Mouse (Mus musculus): ENCODE measurements at regions not wholly inside any gene's neighbourhood (a gene's known extent, or its start where the extent isn't known, plus 50 kb on each side); places are given as distances from the start of the nearest gene placed in this dataset.

- Histone ChIP-seq H3K36me3 (no peaks in the 10 kb centered on the region), H3K27me3 (no peaks in the 10 kb centered on the region), H3K9me3 (replicated peaks) (no peaks in the 10 kb centered on the region), H3K9ac (no peak overlapping the region), H3K27ac (no peak overlapping the region), H3K4me1 (no peaks in the 10 kb centered on the region), H3K4me2 (no peak overlapping the region), H3K4me3 (replicated peaks) (no peak overlapping the region)
- ATAC-seq (replicated peaks; ENCODE audit: low FRiP score) = no peak; the same call in 1 of the 2 replicates
- 41% methylated on average over 3 of the region's 3 CpGs for WGBS
Measured at GRCm38 (mm10) chr10:106113083-106113482, 271.9 kb upstream of the Mettl25 start.

GRCm38 (mm10) chr10:106114743-106115486 lies 273.7 kb upstream of the Mettl25 start:
- 43% methylated on average over 6 of the region's 6 CpGs for WGBS
- H3K4me2 ChIP-seq = no peak overlapping the region
- H3K4me1 ChIP-seq = no peaks in the 10 kb centered on the region
- no peak overlapping the region for H3K9ac ChIP-seq
- H3K36me3 ChIP-seq = no peaks in the 10 kb centered on the region
- no peak overlapping the region for H3K27ac ChIP-seq
- no peaks in the 10 kb centered on the region for H3K27me3 ChIP-seq
- no peak overlapping the region for H3K4me3 ChIP-seq (replicated peaks)
- ATAC-seq (replicated peaks; ENCODE audit: low FRiP score) = peak; percentile 58
- H3K9me3 ChIP-seq (replicated peaks) = no peaks in the 10 kb centered on the region

- Histone ChIP-seq H3K4me1 (no peaks in the 10 kb centered on the region), H3K27ac (no peak overlapping the region), H3K9ac (no peak overlapping the region), H3K9me3 (replicated peaks) (no peaks in the 10 kb centered on the region), H3K27me3 (no peaks in the 10 kb centered on the region), H3K4me3 (replicated peaks) (no peak overlapping the region), H3K36me3 (no peaks in the 10 kb centered on the region), H3K4me2 (no peak overlapping the region)
- ATAC-seq (replicated peaks; ENCODE audit: low FRiP score) = no peak
- 77% methylated on average over 2 of the region's 2 CpGs for WGBS
Measured at GRCm38 (mm10) chr10:106121826-106122225, 280.6 kb upstream of the Mettl25 start.

GRCm38 (mm10) chr10:106122952-106123351 lies 281.8 kb upstream of the Mettl25 start:
- Histone ChIP-seq H3K36me3 (no peaks in the 10 kb centered on the region), H3K9ac (no peak overlapping the region), H3K27me3 (no peaks in the 10 kb centered on the region), H3K27ac (no peak overlapping the region), H3K4me2 (no peak overlapping the region), H3K9me3 (replicated peaks) (no peaks in the 10 kb centered on the region), H3K4me3 (replicated peaks) (no peak overlapping the region), H3K4me1 (no peaks in the 10 kb centered on the region)
- 85% methylated on average over 8 of the region's 8 CpGs for WGBS
- ATAC-seq (replicated peaks; ENCODE audit: low FRiP score) = no peak

- Histone ChIP-seq H3K9me3 (replicated peaks) (no peaks in the 10 kb centered on the region), H3K4me2 (no peak overlapping the region), H3K27me3 (no peaks in the 10 kb centered on the region)
Measured at GRCm38 (mm10) chr10:106172131-106172530, 298.0 kb upstream of the Ppfia2 start.

GRCm38 (mm10) chr10:106174433-106174832 lies 295.7 kb upstream of the Ppfia2 start:
- Histone ChIP-seq H3K4me1 (no peaks in the 10 kb centered on the region), H3K9me3 (replicated peaks) (no peaks in the 10 kb centered on the region; the same call in 1 of the 2 replicates), H3K9ac (no peak overlapping the region), H3K27ac (no peak overlapping the region), H3K4me2 (no peak overlapping the region), H3K27me3 (no peaks in the 10 kb centered on the region), H3K4me3 (replicated peaks) (no peak overlapping the region), H3K36me3 (no peaks in the 10 kb centered on the region)
- WGBS = 35% methylated on average over 1 of the region's 1 CpGs
- ATAC-seq (replicated peaks; ENCODE audit: low FRiP score) = no peak

More at GRCm38 (mm10) chr10:106172131-106172530, 298.0 kb upstream of the Ppfia2 start:
- Histone ChIP-seq H3K9ac (no peak overlapping the region), H3K36me3 (no peaks in the 10 kb centered on the region), H3K27ac (no peak overlapping the region), H3K4me1 (no peaks in the 10 kb centered on the region), H3K4me3 (replicated peaks) (no peak overlapping the region)
- WGBS = 54% methylated on average over 3 of the region's 3 CpGs
- ATAC-seq (replicated peaks; ENCODE audit: low FRiP score) = no peak

GRCm38 (mm10) chr10:106179651-106180050 lies 290.5 kb upstream of the Ppfia2 start:
- Histone ChIP-seq H3K4me3 (replicated peaks) (no peak overlapping the region), H3K9me3 (replicated peaks) (no peaks in the 10 kb centered on the region; the same call in 1 of the 2 replicates), H3K27ac (no peak overlapping the region), H3K9ac (no peak overlapping the region), H3K4me2 (no peak overlapping the region), H3K4me1 (no peaks in the 10 kb centered on the region), H3K27me3 (no peaks in the 10 kb centered on the region), H3K36me3 (no peaks in the 10 kb centered on the region)
- no peak for ATAC-seq (replicated peaks; ENCODE audit: low FRiP score)
- WGBS = 89% methylated on average over 3 of the region's 3 CpGs

GRCm38 (mm10) chr10:106202566-106202965 lies 267.6 kb upstream of the Ppfia2 start:
- Histone ChIP-seq H3K27ac (no peak overlapping the region), H3K27me3 (no peaks in the 10 kb centered on the region), H3K4me2 (no peak overlapping the region), H3K9ac (no peak overlapping the region), H3K4me1 (no peaks in the 10 kb centered on the region), H3K36me3 (no peaks in the 10 kb centered on the region), H3K9me3 (replicated peaks) (no peaks in the 10 kb centered on the region), H3K4me3 (replicated peaks) (no peak overlapping the region)
- 60% methylated on average over 2 of the region's 2 CpGs for WGBS
- no peak for ATAC-seq (replicated peaks; ENCODE audit: low FRiP score)

GRCm38 (mm10) chr10:106224251-106224650 lies 245.9 kb upstream of the Ppfia2 start:
- Histone ChIP-seq H3K27me3 (no peaks in the 10 kb centered on the region), H3K27ac (no peak overlapping the region), H3K4me3 (replicated peaks) (no peak overlapping the region), H3K9me3 (replicated peaks) (no peaks in the 10 kb centered on the region), H3K9ac (no peak overlapping the region), H3K4me2 (no peak overlapping the region), H3K4me1 (no peaks in the 10 kb centered on the region), H3K36me3 (no peaks in the 10 kb centered on the region)
- 87% methylated on average over 3 of the region's 3 CpGs for WGBS
- no peak for ATAC-seq (replicated peaks; ENCODE audit: low FRiP score)

- ATAC-seq (replicated peaks; ENCODE audit: low FRiP score) = no peak
Measured at GRCm38 (mm10) chr10:106242180-106242579, 228.0 kb upstream of the Ppfia2 start.

GRCm38 (mm10) chr10:106254106-106254505 lies 216.0 kb upstream of the Ppfia2 start:
- Histone ChIP-seq H3K27ac (no peak overlapping the region), H3K9ac (no peak overlapping the region), H3K4me1 (no peaks in the 10 kb centered on the region), H3K9me3 (replicated peaks) (no peaks in the 10 kb centered on the region), H3K4me2 (no peak overlapping the region), H3K36me3 (no peaks in the 10 kb centered on the region), H3K4me3 (replicated peaks) (no peak overlapping the region), H3K27me3 (no peaks in the 10 kb centered on the region)
- WGBS = 80% methylated on average over 5 of the region's 5 CpGs
- no peak for ATAC-seq (replicated peaks; ENCODE audit: low FRiP score)

More at GRCm38 (mm10) chr10:106242180-106242579, 228.0 kb upstream of the Ppfia2 start:
- H3K4me1 ChIP-seq = no peaks in the 10 kb centered on the region
- H3K4me2 ChIP-seq = no peak overlapping the region
- no peaks in the 10 kb centered on the region for H3K36me3 ChIP-seq
- H3K9me3 ChIP-seq (replicated peaks) = no peaks in the 10 kb centered on the region
- no peaks in the 10 kb centered on the region for H3K27me3 ChIP-seq
- 59% methylated on average over 1 of the region's 1 CpGs for WGBS
- no peak overlapping the region for H3K9ac ChIP-seq
- no peak overlapping the region for H3K27ac ChIP-seq
- H3K4me3 ChIP-seq (replicated peaks) = no peak overlapping the region

GRCm38 (mm10) chr10:106259811-106260210 lies 210.3 kb upstream of the Ppfia2 start:
- H3K9me3 ChIP-seq (replicated peaks) = no peaks in the 10 kb centered on the region
- H3K36me3 ChIP-seq = no peaks in the 10 kb centered on the region
- ATAC-seq (replicated peaks; ENCODE audit: low FRiP score) = no peak
- H3K9ac ChIP-seq = no peak overlapping the region
- no peak overlapping the region for H3K27ac ChIP-seq
- H3K4me2 ChIP-seq = no peak overlapping the region
- 83% methylated on average over 4 of the region's 4 CpGs for WGBS
- H3K27me3 ChIP-seq = no peaks in the 10 kb centered on the region
- no peak overlapping the region for H3K4me3 ChIP-seq (replicated peaks)
- no peaks in the 10 kb centered on the region for H3K4me1 ChIP-seq

GRCm38 (mm10) chr10:106273335-106273734 lies 196.8 kb upstream of the Ppfia2 start:
- no peak for ATAC-seq (replicated peaks; ENCODE audit: low FRiP score)
- no peak overlapping the region for H3K4me2 ChIP-seq
- H3K4me1 ChIP-seq = no peaks in the 10 kb centered on the region
- no peak overlapping the region for H3K4me3 ChIP-seq (replicated peaks)
- H3K9ac ChIP-seq = no peak overlapping the region
- H3K27ac ChIP-seq = no peak overlapping the region
- H3K27me3 ChIP-seq = no peaks in the 10 kb centered on the region
- no peaks in the 10 kb centered on the region for H3K36me3 ChIP-seq
- 64% methylated on average over 2 of the region's 2 CpGs for WGBS
- no peaks in the 10 kb centered on the region for H3K9me3 ChIP-seq (replicated peaks)

All from kidney, embryonic 15.5 days (tissue).